Mouse (Mus musculus): ENCODE measurements around the gene Dcp1b. TPM values are rescaled to one million over a fixed set of nuclear protein-coding genes. Genes with fewer than 3 reads are reported as not detected.
"Not testable (repeated sequence)": the region's sequence is repeated elsewhere in the genome, so short reads cannot be mapped to it uniquely, and the experiment has no call there.

Gene Dcp1b
- polyA plus RNA-seq, 1 experiment from 2014 or later = 8.5 TPM

- DNase-seq (ENCODE audit: low read depth, low spot score) = no peak
- no peak for ATAC-seq
- H3K27me3 ChIP-seq = no peaks in the 10 kb centered on the region
- POLR2A ChIA-PET = no interaction called here
- no peak for TF ChIP-seq CTCF (IDR thresholded peaks at IDR 0.05)
- in situ Hi-C loops (cut with MboI; ENCODE audit: low pct_unique_long_range_greater_than_20kb) = no loop called here
- CTCF ChIA-PET = no interaction called here
These were observed 19.5 kb downstream of the Dcp1b start for GRCm38 (mm10) chr6:119194601-119195000.

DNA sequence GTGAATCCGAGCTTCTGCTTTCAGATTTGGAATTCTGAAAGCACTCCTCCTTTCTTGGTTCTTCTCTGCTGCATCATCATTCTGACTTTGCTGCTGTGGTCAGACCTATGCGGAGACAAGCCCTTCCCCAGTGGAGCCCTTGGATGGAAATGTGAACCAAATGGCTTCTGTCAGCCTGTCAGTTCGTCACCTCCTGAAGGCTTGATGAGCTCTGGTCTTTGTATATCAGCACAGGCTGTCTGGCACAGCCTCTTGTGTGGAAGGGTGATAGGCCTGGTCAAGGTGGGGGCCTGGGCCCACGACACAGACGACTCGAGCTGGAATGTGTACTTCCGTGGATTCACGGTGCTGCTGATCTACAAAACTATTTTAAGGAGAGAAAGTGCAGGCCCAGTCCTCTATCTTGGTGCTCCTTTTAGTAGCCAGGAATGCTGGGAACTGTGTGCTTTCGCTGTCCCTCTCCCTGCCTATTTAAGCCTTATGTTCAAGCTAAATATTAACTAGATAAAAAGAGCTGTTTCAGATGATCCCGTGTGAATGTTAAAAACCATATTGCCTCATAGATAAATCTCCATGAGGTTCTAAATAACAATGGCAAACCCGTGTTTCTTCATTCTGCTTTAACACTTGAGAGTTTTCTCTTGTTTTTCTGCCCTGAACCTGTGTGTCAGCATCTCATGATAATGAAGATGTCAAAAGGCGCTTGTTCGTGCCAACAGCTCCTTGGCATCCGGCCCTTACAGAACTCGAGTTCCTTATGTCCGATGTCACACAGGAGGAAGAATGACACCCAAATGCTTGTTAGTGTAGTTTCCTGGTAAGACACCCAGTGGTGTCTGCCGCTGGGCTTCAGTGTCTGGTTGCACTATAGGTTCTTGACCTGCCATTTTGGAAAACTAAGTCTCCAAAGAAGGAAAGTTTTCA is 21.6 kb downstream of the Dcp1b start, which contains the start of gene Cacna1c:
Gene Cacna1c (minus strand): TSS at position 37 of the 924 bp plus-strand sequence.
- H3K27me3 ChIP-seq = no peaks in the 10 kb centered on the region
- in situ Hi-C loops (cut with MboI; ENCODE audit: low pct_unique_long_range_greater_than_20kb) = no loop called here
- ChIA-PET CTCF (no interaction called here), POLR2A (interaction anchor here (1.2 kb wide), 1 partner anchor 9 kb away, joined by 4 read pairs; no protein-coding TSS in a partner anchor)
- ATAC-seq = no peak
- DNase-seq (ENCODE audit: low read depth, low spot score) = no peak
- TF ChIP-seq CTCF (IDR thresholded peaks at IDR 0.05) = no peak

GRCm38 (mm10) chr6:119198534-119199273 is 23.7 kb downstream of the Dcp1b start:
- no peaks in the 10 kb centered on the region for H3K27me3 ChIP-seq
- ChIA-PET CTCF (no interaction called here), POLR2A (no interaction called here)
- ATAC-seq (no peak), DNase-seq (ENCODE audit: low read depth, low spot score) (no peak)
- TF ChIP-seq CTCF (IDR thresholded peaks at IDR 0.05) = no peak
- in situ Hi-C loops (cut with MboI; ENCODE audit: low pct_unique_long_range_greater_than_20kb) = no loop called here

DNA sequence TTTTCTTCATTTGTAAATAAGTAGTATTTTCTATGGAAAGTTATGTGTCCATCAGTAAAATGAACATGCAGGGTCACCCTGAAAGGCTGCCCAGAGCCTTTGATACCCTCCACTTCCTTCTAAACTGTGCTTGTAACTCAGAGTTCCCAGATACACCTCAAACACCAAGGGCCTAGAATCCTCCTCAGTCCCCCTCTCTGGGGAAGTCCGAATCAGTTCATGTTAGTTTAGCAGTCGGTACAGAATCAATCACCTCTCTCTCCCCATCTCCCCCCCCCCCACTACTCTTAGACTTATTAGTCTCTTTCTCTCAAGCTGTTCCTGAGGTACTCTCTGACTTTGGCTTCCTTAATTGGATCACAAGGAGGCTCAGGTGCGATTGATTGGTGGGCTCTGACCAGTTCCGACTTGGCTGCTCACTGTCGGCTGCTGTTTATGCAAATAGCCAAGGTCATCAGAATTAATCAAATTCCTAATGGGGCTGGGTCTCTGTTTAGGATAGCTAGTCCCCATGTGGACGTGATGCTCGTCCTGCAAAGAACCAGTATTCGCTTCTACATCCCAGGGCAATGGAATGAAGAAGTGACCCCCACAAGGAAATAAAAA is 24.3 kb downstream of the Dcp1b start:
- POLR2A ChIA-PET = no interaction called here
- ATAC-seq (no peak), DNase-seq (ENCODE audit: low read depth, low spot score) (no peak)
- in situ Hi-C loops (cut with MboI; ENCODE audit: low pct_unique_long_range_greater_than_20kb) = no loop called here
- TF ChIP-seq CTCF (IDR thresholded peaks at IDR 0.05) = no peak
- H3K27me3 ChIP-seq = no peaks in the 10 kb centered on the region
- CTCF ChIA-PET = no interaction called here

DNA sequence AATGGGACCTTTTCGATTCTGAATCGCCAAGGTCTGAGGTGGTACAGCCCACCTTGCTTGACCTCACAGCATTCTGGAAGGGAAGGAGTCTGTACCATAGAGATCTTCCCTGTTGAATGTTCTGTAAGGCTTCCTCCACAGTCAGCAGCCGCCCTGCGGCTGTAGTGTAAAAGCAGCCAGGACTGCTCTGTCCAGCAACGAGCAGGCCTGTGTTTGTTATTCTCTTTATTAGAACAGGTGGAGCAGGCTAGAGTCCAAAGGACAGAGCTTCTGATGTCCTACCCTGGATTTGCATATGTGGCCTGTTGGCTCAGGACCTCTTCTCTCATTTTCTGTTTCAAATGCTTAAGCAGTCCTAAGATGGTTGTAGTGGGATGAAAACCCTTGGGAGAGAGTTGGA is 25.3 kb downstream of the Dcp1b start:
- ATAC-seq = no peak
- TF ChIP-seq CTCF (IDR thresholded peaks at IDR 0.05) = no peak
- CTCF ChIA-PET = no interaction called here

DNA sequence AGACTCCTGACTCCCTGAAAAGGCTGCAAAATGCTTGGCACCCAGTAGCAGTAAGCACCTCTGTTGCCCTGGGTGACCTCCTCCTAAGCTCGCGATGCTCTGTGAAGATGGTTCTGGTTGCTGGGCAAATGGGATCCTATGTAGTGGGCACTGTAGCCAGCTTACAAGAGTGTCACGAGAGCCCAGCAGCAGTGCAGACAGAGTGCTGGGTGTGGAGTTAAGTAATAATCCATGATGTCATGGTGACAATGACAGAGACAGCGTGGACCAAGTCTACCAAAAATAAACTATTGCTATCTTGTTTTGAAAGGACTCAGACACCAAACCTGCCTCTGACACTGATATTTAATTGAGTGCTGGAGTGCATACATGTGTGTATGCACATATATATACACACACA is 26.5 kb downstream of the Dcp1b start:
- DNase-seq (ENCODE audit: low read depth, low spot score) = no peak
- in situ Hi-C loops (cut with MboI; ENCODE audit: low pct_unique_long_range_greater_than_20kb) = no loop called here
- H3K27me3 ChIP-seq = no peaks in the 10 kb centered on the region
- no peak for TF ChIP-seq CTCF (IDR thresholded peaks at IDR 0.05)
- POLR2A ChIA-PET = no interaction called here
- ATAC-seq = no peak
- CTCF ChIA-PET = no interaction called here

More for the DNA sequence above, 25.3 kb downstream of the Dcp1b start:
- H3K27me3 ChIP-seq = no peaks in the 10 kb centered on the region
- no peak for DNase-seq (ENCODE audit: low read depth, low spot score)
- POLR2A ChIA-PET = no interaction called here
- in situ Hi-C loops (cut with MboI; ENCODE audit: low pct_unique_long_range_greater_than_20kb) = no loop called here

DNA sequence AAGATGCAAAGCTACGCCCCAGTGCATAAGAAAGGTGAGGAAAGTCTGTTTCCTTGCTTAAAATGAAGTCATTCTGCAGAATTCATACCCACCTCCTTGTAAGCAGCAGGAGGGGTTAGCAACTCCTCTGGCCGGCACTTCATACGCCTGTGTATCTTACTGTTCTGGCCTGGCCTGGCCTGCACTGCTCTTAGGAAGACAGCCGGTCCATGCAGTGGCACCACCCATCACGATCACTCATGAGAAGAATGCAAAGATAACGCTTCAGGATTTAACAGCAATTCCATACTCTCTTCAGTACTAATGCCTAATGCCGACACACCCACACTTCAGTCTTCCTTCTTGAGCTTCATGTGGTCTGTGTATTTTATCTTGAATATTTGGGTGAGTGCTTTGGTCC is 29.2 kb downstream of the Dcp1b start:
- CTCF ChIA-PET = interaction anchor here (1.3 kb wide), 1 partner anchor 144 kb away, joined by 3 read pairs; no protein-coding TSS in a partner anchor
- no peak for ATAC-seq
- no peak for DNase-seq (ENCODE audit: low read depth, low spot score)
- H3K27me3 ChIP-seq = no peaks in the 10 kb centered on the region
- POLR2A ChIA-PET = no interaction called here
- no peak for TF ChIP-seq CTCF (IDR thresholded peaks at IDR 0.05)
- in situ Hi-C loops (cut with MboI; ENCODE audit: low pct_unique_long_range_greater_than_20kb) = no loop called here

DNA sequence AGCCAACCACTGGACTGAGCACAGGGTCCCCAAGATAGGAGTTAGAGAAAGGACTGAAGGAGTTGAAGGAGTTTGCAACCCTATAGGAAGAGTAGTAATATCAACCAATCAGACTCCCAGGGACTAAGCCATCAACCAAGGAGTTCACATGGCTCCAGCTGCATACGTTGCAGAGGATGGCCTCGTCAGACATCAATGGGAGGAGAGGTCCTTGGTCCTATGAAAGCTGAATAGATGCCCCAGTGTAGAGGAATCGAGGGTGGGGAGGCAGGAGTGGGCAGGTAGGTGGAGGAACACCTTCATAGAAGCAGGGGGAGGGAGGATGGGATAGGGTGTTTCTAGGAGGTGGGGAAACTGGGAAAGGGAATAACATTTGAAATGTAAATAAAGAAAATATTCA is 29.9 kb downstream of the Dcp1b start:
- POLR2A ChIA-PET = no interaction called here
- DNase-seq (ENCODE audit: low read depth, low spot score) = no peak
- CTCF ChIA-PET = interaction anchor here (1.3 kb wide), 1 partner anchor 143 kb away, joined by 3 read pairs; no protein-coding TSS in a partner anchor
- H3K27me3 ChIP-seq = no peaks in the 10 kb centered on the region
- no peak for ATAC-seq
- TF ChIP-seq CTCF (IDR thresholded peaks at IDR 0.05) = no peak
- in situ Hi-C loops (cut with MboI; ENCODE audit: low pct_unique_long_range_greater_than_20kb) = no loop called here

GRCm38 (mm10) chr6:119206006-119206405 is 31.0 kb downstream of the Dcp1b start:
- H3K27me3 ChIP-seq; DNase-seq (ENCODE audit: low read depth, low spot score); POLR2A ChIA-PET; CTCF ChIA-PET; in situ Hi-C loops (cut with MboI; ENCODE audit: low pct_unique_long_range_greater_than_20kb); ATAC-seq: not testable (repeated sequence)

DNA sequence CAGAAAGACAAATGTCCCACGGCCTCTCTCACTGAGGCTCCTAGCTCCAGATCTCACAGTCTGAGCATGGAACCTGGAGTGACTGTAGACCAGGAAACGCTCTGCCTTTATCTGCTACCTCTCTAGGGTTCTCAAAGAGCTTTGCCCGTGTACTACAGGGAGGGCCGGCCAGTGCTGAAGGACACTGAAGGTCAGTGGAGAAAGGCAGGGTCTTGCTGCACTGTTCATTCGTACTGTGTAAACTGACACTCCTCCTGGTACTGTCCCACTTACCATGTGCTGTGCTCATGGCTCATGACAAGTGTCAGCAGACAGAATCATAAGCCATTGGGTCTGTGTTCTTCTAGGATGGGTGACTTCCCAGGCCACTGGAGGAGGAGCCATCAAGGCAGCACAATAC is 38.3 kb downstream of the Dcp1b start:
- TF ChIP-seq CTCF (IDR thresholded peaks at IDR 0.05) = no peak
- POLR2A ChIA-PET = no interaction called here
- in situ Hi-C loops (cut with MboI; ENCODE audit: low pct_unique_long_range_greater_than_20kb) = no loop called here
- DNase-seq (ENCODE audit: low read depth, low spot score) (no peak), ATAC-seq (no peak)
- no peaks in the 10 kb centered on the region for H3K27me3 ChIP-seq
- CTCF ChIA-PET = no interaction called here

GRCm38 (mm10) chr6:119214190-119214589 is 39.1 kb downstream of the Dcp1b start:
- ChIA-PET CTCF (no interaction called here), POLR2A (no interaction called here)
- ATAC-seq (no peak), DNase-seq (ENCODE audit: low read depth, low spot score) (no peak)
- no peak for TF ChIP-seq CTCF (IDR thresholded peaks at IDR 0.05)
- in situ Hi-C loops (cut with MboI; ENCODE audit: low pct_unique_long_range_greater_than_20kb) = no loop called here
- H3K27me3 ChIP-seq = no peaks in the 10 kb centered on the region

Data from Patski (cell line).